Mouse (Mus musculus): ENCODE results near the gene Apip. TPM values are rescaled to one million over a fixed set of nuclear protein-coding genes. Genes with fewer than 3 reads are reported as not detected.

Gene Apip
- polyA plus RNA-seq (2012; rRNA removed), result 32.4 and 35.4 TPM in 2 replicates

- TF ChIP-seq POLR2A (IDR thresholded peaks at IDR 0.05; ENCODE audit: extremely low read depth, insufficient read depth, low read length) (peak; percentile 85), CTCF (IDR thresholded peaks at IDR 0.05; ENCODE audit: extremely low read depth, insufficient read depth, low read length) (no peak)
- H3K27ac ChIP-seq (ENCODE audit: insufficient read depth, low read length), result peak within 1 kb of the TSS; percentile 77
- peaks cover 2% of the 10 kb centered on the region; the same call in 1 of the 2 replicates for H3K4me1 ChIP-seq (ENCODE audit: control insufficient read depth, insufficient read depth, low read length)
Observed at GRCm38 (mm10) chr2:103073219-103073982, at the start of gene Apip, which contains the start of gene Pdhx. Gene Apip (plus strand): TSS chr2:103073675. Gene Pdhx (minus strand): TSS chr2:103073513.

GRCm38 (mm10) chr2:103037831-103038230 lies 35.6 kb upstream of the Apip start:
- TF ChIP-seq POLR2A (IDR thresholded peaks at IDR 0.05; ENCODE audit: extremely low read depth, insufficient read depth, low read length) (no peak), CTCF (IDR thresholded peaks at IDR 0.05; ENCODE audit: extremely low read depth, insufficient read depth, low read length) (no peak)
- Histone ChIP-seq H3K4me3 (ENCODE audit: insufficient read depth, low read length) (no peak overlapping the region), H3K27ac (ENCODE audit: insufficient read depth, low read length) (no peak overlapping the region), H3K4me1 (ENCODE audit: control insufficient read depth, insufficient read depth, low read length) (no peaks in the 10 kb centered on the region)

More at GRCm38 (mm10) chr2:103073219-103073982, at the start of gene Apip, which contains the start of gene Pdhx:
- peak within 1 kb of the TSS; percentile 87 for H3K4me3 ChIP-seq (ENCODE audit: insufficient read depth, low read length)

- no peak overlapping the region for H3K27ac ChIP-seq (ENCODE audit: insufficient read depth, low read length)
- TF ChIP-seq CTCF (IDR thresholded peaks at IDR 0.05; ENCODE audit: extremely low read depth, insufficient read depth, low read length) (no peak), POLR2A (IDR thresholded peaks at IDR 0.05; ENCODE audit: extremely low read depth, insufficient read depth, low read length) (no peak)
- no peaks in the 10 kb centered on the region for H3K4me1 ChIP-seq (ENCODE audit: control insufficient read depth, insufficient read depth, low read length)
- H3K4me3 ChIP-seq (ENCODE audit: insufficient read depth, low read length), result no peak overlapping the region
Observed at GRCm38 (mm10) chr2:103040896-103041295, 32.6 kb upstream of the Apip start.

GRCm38 (mm10) chr2:103045286-103045685 lies 28.2 kb upstream of the Apip start:
- no peaks in the 10 kb centered on the region for H3K4me1 ChIP-seq (ENCODE audit: control insufficient read depth, insufficient read depth, low read length)
- no peak overlapping the region for H3K4me3 ChIP-seq (ENCODE audit: insufficient read depth, low read length)
- no peak overlapping the region for H3K27ac ChIP-seq (ENCODE audit: insufficient read depth, low read length)
- TF ChIP-seq CTCF (IDR thresholded peaks at IDR 0.05; ENCODE audit: extremely low read depth, insufficient read depth, low read length) (no peak), POLR2A (IDR thresholded peaks at IDR 0.05; ENCODE audit: extremely low read depth, insufficient read depth, low read length) (no peak)

GRCm38 (mm10) chr2:103051937-103052893 lies 21.3 kb upstream of the Apip start:
- H3K4me1 ChIP-seq (ENCODE audit: control insufficient read depth, insufficient read depth, low read length), result no peaks in the 10 kb centered on the region
- TF ChIP-seq POLR2A (IDR thresholded peaks at IDR 0.05; ENCODE audit: extremely low read depth, insufficient read depth, low read length) (no peak), CTCF (IDR thresholded peaks at IDR 0.05; ENCODE audit: extremely low read depth, insufficient read depth, low read length) (no peak)
- no peak overlapping the region for H3K27ac ChIP-seq (ENCODE audit: insufficient read depth, low read length)
- no peak overlapping the region for H3K4me3 ChIP-seq (ENCODE audit: insufficient read depth, low read length)

GRCm38 (mm10) chr2:103055820-103056219 lies 17.7 kb upstream of the Apip start:
- H3K4me3 ChIP-seq (ENCODE audit: insufficient read depth, low read length), result no peak overlapping the region
- TF ChIP-seq CTCF (IDR thresholded peaks at IDR 0.05; ENCODE audit: extremely low read depth, insufficient read depth, low read length), result no peak
- TF ChIP-seq POLR2A (IDR thresholded peaks at IDR 0.05; ENCODE audit: extremely low read depth, insufficient read depth, low read length), result no peak
- H3K4me1 ChIP-seq (ENCODE audit: control insufficient read depth, insufficient read depth, low read length), result no peaks in the 10 kb centered on the region
- no peak overlapping the region for H3K27ac ChIP-seq (ENCODE audit: insufficient read depth, low read length)

- TF ChIP-seq CTCF (IDR thresholded peaks at IDR 0.05; ENCODE audit: extremely low read depth, insufficient read depth, low read length), result no peak
- no peak for TF ChIP-seq POLR2A (IDR thresholded peaks at IDR 0.05; ENCODE audit: extremely low read depth, insufficient read depth, low read length)
- Histone ChIP-seq H3K4me1 (ENCODE audit: control insufficient read depth, insufficient read depth, low read length) (no peaks in the 10 kb centered on the region), H3K4me3 (ENCODE audit: insufficient read depth, low read length) (no peak overlapping the region), H3K27ac (ENCODE audit: insufficient read depth, low read length) (no peak overlapping the region)
Observed at GRCm38 (mm10) chr2:103058266-103058665, 15.2 kb upstream of the Apip start.

- Histone ChIP-seq H3K4me3 (ENCODE audit: insufficient read depth, low read length) (no peak overlapping the region), H3K27ac (ENCODE audit: insufficient read depth, low read length) (no peak overlapping the region), H3K4me1 (ENCODE audit: control insufficient read depth, insufficient read depth, low read length) (no peaks in the 10 kb centered on the region)
- TF ChIP-seq CTCF (IDR thresholded peaks at IDR 0.05; ENCODE audit: extremely low read depth, insufficient read depth, low read length) (peak; percentile 58), POLR2A (IDR thresholded peaks at IDR 0.05; ENCODE audit: extremely low read depth, insufficient read depth, low read length) (no peak)
Observed at GRCm38 (mm10) chr2:103062865-103063264, 10.6 kb upstream of the Apip start.
